Mouse (Mus musculus) layer of hippocampus, postnatal 36 days (tissue): ENCODE data around the gene Olfr782. TPM values are rescaled to one million over a fixed set of nuclear protein-coding genes. Genes with fewer than 3 reads are reported as not detected.
"Not testable (repeated sequence)": the region's sequence is repeated elsewhere in the genome, so short reads cannot be mapped to it uniquely, and the experiment has no call there.

ENCODE experiments used
- DNase-seq, 2 experiments: peaks; one replicate each; pipeline ENCODE4 v3.0.0; 2022
- total RNA-seq, 2 experiments: library from RNA; stranded (reverse); gene quantifications; 2 replicates each; pipeline ENCODE4 v1.2.3; 2021

The Olfr782 gene
- not detected for total RNA-seq

DNA sequence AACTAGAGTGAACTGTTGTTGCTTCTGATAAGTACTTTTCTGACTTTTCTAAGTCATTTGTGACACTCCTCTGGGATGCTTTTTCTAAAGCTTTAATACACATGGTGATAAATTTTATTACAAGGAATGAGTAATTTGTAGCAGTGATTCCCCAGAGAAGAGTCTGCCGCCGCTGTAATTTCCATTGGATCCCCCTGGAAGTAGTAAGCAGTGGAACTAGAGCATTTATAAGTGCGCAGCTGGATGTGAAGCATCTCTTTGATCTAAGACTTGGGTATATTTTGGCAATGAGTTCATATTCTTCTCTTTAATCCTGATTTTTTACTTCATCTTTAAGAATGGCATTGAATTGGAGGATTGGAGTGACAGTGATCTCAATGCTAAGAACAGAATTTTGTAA lies at the start of gene Olfr782:
TSS of gene Olfr782 (plus strand) at position 301 of the 400 bp plus-strand sequence.
- no peak for DNase-seq

GRCm38 (mm10) chr10:129312973-129313372 lies 35.7 kb upstream of the Olfr782 start:
- DNase-seq, result not testable (repeated sequence)

- not testable (repeated sequence) for DNase-seq
Measured at GRCm38 (mm10) chr10:129313521-129313920, 35.1 kb upstream of the Olfr782 start.

- DNase-seq, result no peak
Measured at GRCm38 (mm10) chr10:129317817-129318216, 30.8 kb upstream of the Olfr782 start, which contains the start of gene Olfr780. Olfr780 (plus strand) TSS chr10:129318117.

DNA sequence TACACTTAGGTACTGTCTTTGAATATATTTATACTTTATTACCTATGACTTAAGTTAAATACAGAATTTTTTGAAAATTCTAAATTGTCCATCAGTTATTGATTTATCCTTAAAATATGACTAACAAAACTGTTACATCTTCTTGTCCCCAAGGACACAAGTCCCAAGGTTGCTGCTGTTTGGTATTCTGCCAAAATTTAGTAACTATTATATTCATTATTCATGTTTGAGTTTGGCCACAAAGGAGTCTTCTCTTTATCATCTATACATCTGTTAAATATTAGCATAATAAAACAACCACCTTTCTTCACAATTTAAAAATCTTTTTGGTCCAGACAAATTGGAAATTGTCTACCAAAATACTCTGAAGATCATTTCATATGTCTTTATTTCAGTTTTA lies 20.1 kb upstream of the Olfr782 start, which contains the start of gene Olfr781:
TSS of gene Olfr781 (plus strand) at position 301 of the 400 bp plus-strand sequence.
- DNase-seq, result no peak

DNA sequence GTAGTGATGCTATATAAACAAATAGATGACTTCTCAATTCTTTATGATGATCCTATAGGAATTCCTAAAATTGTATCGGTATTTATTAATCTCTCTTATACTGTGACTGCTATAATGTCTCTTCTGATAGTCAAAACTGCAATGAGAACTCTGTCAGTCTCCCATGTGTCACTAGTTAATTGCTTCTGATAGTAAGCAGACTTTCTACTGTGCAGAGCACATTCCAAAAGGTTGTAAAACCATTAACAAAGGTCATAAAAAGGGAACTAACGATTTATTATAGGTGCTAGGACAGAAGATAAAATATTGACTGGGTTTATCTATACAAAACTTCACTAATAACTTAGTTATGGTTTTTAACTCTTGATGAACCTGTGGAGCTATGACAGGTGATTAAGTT lies 3.8 kb downstream of the Olfr782 start:
- DNase-seq, result not testable (repeated sequence)

DNA sequence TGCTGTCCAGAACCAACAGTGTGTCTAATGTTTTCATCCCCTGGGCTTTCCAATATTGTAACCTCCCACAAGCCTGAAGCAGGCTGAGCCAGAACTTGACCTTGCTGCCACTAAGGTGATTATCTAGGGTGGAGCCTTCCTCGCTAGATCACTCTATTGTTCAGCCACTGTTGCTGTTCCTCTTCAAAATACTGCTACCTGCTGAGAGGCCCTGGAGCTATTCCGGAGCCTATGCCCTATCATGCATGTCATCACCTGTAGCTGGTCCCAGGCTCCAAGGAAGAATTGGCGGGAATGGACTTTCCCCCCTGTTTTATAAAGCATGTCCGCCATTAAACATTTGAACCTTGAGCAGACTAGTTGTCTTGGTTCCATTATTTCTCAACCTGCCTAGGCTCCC lies 7.8 kb downstream of the Olfr782 start:
- DNase-seq, result not testable (repeated sequence)

- DNase-seq, result peak; percentile 22 to 40
Measured at GRCm38 (mm10) chr10:129357307-129357706, 8.7 kb downstream of the Olfr782 start.

GRCm38 (mm10) chr10:129374051-129374450 lies 25.4 kb downstream of the Olfr782 start:
- DNase-seq, result not testable (repeated sequence)

GRCm38 (mm10) chr10:129383783-129384182 lies 35.1 kb downstream of the Olfr782 start, which contains the start of gene Olfr784:
Olfr784 (plus strand) TSS chr10:129384083.
- DNase-seq, result no peak

DNA sequence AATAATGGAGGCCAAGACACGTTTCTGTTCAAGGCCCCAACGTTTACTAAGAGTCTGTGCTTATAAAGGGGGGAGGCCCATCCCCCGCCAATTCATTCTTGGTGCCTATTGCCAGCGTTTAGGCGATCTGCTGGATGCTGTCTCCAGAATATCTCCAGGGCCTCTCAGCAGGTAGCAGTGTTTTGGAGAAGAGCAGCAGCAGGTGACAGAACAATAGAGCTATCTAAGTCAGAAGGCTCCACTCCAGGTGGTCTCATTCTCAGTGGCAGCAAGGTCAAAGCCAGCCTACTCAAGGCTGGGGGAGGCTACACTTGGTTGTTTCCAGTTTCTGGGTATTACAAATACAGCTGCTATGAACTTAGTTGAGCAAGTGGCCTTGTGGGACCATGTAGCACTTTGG lies 52.2 kb downstream of the Olfr782 start:
- no peak for DNase-seq

Other genes starting within 250 kb of the Olfr782 start
- not detected for gene Olfr768, start 249.5 kb upstream of the Olfr782 start, total RNA-seq
- not detected for gene Olfr769, start 231.0 kb upstream of the Olfr782 start, total RNA-seq
- not detected for gene Olfr770, start 209.9 kb upstream of the Olfr782 start, total RNA-seq
- not detected for gene Olfr771, start 184.1 kb upstream of the Olfr782 start, total RNA-seq
- gene Olfr772, start 170.9 kb upstream of the Olfr782 start, total RNA-seq, result not detected
- not detected for gene Olfr773, start 161.4 kb upstream of the Olfr782 start, total RNA-seq
- not detected for gene Olfr774, start 112.6 kb upstream of the Olfr782 start, total RNA-seq
- gene Olfr775, start 100.4 kb upstream of the Olfr782 start, total RNA-seq, result not detected
- not detected for gene Olfr776, start 89.7 kb upstream of the Olfr782 start, total RNA-seq
- not detected for gene Olfr777, start 77.4 kb upstream of the Olfr782 start, total RNA-seq
- not detected for gene Olfr780, start 30.7 kb upstream of the Olfr782 start, total RNA-seq
- not detected for gene Olfr781, start 20.0 kb upstream of the Olfr782 start, total RNA-seq
- under 1 TPM; 0.15 TPM for gene Olfr784, start 35.2 kb downstream of the Olfr782 start, total RNA-seq
- gene Olfr785, start 56.6 kb downstream of the Olfr782 start, total RNA-seq, result not detected
- gene Olfr786, start 78.5 kb downstream of the Olfr782 start, total RNA-seq, result not detected
- not detected for gene Olfr787, start 113.0 kb downstream of the Olfr782 start, total RNA-seq
- gene Olfr788, start 122.1 kb downstream of the Olfr782 start, total RNA-seq, result not detected
- gene Olfr789, start 135.9 kb downstream of the Olfr782 start, total RNA-seq, result not detected
- gene Olfr790, start 149.6 kb downstream of the Olfr782 start, total RNA-seq, result not detected
- gene Olfr791, start 172.9 kb downstream of the Olfr782 start, total RNA-seq, result not detected
- gene Olfr792, start 190.3 kb downstream of the Olfr782 start, total RNA-seq, result not detected
- gene Olfr794, start 218.8 kb downstream of the Olfr782 start, total RNA-seq, result not detected